Mouse (Mus musculus): ENCODE measurements around the gene Etfb.

The Etfb gene

DNA sequence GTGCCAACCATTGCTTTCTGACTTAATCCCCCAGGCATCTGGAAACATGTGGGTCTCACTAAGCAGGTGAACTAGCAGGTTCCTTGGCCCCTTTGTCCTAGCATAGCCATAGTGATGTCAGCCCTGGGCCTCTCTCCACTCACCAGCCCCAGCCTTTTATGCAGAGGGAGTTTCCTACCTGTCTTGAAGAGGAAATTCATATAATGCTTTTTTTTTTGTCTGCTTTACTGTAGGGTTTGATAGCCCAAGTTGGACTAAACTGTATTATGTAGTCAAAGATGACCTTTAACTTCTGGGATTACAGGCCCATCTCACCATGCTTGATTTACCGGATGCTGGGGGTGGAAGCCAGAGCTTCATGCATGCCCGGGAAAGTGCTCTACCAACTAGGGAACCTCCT lies 5.9 kb downstream of the Etfb start:
- no peak for DNase-seq (ENCODE audit: low spot score in 2 of 2)

DNA sequence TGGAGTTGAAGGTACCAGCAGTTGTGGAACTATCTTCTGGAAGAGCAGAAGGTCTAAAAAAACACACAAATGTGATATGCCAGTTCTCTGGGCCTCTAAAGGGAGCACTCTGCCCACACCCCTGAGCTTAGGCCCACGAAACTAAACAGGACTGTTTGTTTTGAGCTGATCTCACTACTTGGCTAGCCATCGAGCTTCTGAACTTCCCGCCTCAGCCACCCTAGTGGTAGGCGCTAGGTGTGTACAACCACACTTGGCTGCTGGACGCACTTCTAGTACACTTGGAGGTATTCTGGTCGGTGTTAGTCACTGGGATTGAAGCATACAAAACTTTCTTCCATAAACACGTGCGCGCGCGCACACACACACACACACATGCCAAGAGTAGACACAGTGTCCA lies 7.8 kb downstream of the Etfb start:
- no peak for DNase-seq (ENCODE audit: low spot score in 2 of 2)

DNA sequence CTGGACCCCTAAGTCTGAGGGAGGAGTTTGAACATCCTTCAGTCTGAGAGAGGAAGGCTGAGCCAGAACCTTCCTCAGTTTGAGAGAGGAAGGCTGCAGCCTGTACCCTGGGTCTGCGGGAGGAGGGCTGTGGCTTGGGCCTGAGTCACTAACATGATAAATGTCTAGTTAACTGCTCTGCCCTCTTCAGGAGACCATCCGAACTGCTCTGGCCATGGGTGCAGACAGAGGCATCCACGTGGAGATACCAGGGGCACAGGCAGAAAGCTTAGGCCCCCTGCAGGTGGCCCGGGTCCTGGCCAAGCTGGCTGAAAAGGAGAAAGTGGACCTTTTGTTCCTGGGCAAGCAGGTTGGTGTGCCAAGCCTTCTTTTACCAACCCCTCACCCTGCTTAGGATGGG lies 8.7 kb downstream of the Etfb start:
- no peak for DNase-seq (ENCODE audit: low spot score in 2 of 2)

DNA sequence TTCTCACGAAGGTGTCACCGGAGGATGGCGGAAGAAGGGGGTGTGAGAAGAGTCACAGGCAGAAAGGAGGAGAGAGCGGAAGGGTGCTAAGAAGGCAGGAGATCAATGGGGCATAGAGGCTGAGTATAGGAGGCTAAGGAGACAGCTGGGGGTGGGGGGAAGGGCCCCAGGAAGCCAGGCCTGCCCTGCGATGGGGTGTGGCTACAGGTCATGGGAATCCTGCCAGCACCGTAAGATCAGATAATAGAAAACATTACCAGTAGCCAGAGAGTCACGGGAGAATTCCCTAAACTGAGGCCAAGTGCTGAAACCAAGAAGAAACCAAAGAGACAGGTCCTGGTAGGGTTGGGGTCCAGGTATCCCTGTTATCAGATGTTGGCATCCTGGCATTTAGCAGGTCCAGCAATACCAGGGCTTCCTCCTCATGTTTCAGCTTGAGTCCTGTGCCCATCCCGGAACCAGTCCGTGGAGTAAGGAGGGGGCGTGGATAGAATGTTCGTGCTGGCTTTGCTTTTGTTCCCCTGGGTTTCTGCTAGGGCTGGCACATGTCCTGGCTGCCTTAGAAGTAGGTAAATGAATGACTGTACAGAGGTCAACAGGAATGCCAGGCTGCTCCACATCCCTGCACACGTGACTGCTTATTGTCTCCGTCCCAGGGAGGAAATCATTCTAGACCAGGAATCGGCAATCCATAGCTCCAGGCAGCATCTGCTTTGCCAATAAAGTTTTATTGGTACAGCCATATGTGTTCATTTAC lies 9.9 kb downstream of the Etfb start:
- DNase-seq (ENCODE audit: low spot score in 2 of 2), result no peak

DNA sequence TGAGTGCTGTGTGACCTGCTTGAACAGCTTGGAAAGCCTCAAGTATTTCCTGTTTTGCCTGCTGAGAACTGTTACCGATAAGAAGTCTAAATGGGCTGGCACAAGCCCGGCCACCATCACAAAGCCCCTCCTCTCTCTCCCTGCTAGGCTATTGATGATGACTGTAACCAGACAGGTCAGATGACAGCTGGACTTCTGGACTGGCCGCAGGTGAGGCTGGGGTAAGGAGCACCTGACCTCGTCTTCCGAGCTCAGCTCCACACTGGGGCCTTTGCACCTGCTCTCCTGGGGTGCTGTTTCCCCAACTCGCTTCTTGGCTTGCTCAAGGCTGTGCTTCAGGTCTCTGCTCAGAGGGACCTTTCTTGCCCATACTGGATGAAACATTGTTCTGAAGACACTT lies 10.5 kb downstream of the Etfb start:
- DNase-seq (ENCODE audit: low spot score in 2 of 2), result no peak

DNA sequence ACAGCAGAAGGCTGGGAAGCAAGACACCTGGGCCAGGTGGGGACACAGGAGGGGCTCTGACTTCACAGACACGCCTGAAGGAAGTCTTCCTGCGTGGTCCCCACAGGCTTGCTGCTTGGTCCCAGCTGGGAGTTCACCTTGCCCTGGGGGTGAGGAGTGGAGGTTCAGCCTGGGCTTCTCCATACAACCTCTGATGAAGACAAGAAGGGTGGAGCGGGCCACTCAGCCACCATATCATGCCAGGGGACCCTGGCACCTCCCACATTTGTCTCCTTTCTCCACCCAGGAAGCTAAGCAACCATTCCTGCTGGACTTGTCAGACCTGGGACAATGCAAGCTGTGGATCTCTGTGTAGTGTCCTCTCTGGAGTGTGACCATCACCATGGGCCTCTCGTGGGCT lies 19.0 kb downstream of the Etfb start, which contains the start of gene Vsig10l:
Gene Vsig10l, plus strand, starts transcription at position 301 of the 400 bp plus-strand sequence.
- no peak for DNase-seq (ENCODE audit: low spot score in 2 of 2)

DNA sequence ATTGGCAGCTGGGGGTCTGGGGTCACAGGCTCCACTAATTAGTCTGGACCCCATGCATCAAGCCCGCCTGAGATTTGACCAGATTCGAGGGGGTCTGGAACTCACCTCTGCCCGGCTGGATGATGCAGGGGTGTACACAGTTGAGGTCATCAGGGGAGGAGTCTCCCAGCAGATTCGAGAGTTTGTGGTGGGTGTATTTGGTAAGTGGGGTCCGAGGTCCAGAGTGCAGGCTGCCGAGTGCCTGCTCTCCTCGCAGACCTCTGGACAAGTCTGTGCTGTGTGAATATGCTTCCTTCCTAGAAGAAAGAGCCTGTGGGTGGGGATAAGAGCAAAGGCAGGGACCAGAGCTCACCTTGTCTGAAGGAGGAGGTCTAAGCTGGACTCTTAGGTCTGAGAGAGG lies 20.1 kb downstream of the Etfb start:
- no peak for DNase-seq (ENCODE audit: low spot score in 2 of 2)

DNA sequence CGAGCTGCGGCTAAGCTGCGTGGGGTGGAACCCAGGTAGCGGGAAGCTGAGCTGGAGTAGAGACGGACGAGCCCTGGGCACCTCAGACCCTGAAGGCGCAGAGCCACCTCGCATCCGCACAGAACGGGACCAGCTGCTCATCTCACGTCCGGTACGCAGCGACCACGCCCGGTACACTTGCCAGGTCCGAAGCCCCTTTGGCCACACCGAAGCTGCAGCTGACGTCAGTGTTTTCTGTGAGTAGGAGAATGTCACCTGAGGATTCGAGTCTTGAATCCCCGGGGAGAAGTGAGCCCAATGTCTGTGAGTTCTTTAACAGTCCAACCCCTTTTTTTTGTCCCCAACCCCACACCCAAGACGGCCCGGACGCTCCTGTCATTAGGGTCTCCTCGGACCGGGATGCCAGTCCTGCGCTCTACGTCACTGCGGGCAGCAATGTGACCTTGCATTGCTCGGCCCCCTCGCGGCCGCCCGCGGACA lies 21.0 kb downstream of the Etfb start:
- peak in 1 of 2 experiments; percentile 50 for DNase-seq (ENCODE audit: low spot score in 2 of 2)

DNA sequence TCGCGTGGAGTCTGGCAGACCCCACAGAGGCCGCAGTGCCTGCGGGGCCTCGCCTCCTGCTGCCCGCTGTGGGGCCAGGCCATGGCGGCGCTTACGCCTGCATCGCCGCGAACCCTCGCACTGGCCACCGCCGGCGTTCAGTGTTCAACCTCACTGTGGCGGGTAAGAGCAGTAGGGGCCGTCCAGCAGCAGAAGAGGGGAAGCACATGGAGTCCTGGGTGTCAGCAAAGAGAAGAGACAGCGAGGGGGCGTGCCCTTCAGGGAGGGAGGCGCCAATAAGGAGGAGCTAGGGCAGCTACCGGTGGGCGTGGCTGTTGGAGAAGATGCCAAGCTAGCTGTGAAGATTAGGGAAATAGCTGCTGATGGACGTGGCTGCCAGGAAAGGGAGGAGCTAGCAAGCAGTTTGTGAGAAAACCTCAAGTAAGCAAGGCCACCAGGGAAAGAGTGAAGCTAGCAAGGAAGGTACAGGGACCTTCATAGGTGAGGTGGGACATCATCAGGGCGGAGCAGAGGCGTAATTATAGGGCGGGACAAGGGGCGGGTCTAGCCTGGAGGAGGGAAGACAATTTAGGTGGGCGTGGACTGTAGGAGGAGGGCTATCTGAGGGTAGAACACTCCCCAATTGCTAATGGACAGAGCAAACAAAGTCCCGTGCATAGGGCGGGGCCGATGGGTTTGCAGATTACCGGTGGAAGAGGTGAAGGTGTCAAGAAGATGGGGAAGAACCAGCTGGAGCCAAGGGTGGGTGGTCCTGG lies 21.6 kb downstream of the Etfb start:
- peak; percentile 52 to 74 for DNase-seq (ENCODE audit: low spot score in 2 of 2)

DNA sequence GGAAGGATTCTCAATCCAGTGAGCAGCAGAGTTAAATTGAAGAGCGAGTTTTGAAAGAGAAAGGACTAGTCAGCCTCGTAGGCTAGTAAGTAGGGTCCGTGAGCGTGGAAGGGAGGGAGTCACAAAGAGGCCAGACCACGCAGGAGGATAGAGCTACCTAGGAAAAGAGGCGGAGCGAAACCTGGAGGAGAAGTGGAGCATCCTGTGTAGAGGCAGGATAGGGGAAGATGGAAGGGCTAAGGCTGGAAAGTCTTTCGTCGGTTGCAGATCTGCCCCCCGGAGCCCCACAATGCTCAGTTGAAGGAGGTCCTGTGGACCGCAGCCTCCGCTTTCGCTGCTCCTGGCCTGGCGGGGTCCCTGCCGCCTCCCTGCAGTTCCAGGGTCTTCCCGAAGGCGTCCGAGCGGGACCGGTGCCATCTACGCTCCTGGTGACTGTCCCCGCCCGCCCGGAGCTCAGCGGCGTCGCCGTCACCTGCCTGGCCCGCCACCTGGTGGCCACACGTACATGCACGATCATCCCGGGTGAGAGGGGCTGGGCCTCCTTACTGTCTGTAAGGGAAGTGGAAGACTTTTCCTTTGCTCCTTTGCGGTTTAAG lies 22.3 kb downstream of the Etfb start:
- peak; percentile 69 to 84 for DNase-seq (ENCODE audit: low spot score in 2 of 2)

DNA sequence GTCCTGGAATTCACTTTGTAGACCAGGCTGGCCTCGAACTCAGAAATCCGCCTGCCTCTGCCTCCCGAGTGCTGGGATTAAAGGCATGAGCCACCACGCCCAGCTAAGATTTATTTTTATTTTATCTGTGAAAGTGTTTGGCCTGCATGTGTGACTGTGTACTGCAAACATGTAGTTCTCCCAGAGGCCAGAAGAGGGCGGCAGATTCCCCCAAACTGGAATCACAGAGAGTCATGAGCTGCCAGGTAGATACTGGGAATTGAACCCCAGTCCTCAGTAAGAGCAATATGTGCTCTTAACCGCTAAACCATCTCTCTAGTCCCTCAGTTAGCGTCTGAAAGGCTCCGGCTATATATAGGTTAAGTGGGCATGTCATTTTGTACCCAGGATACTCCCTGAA lies 26.5 kb downstream of the Etfb start:
- DNase-seq (ENCODE audit: low spot score in 2 of 2), result peak in 1 of 2 experiments; percentile 38

DNA sequence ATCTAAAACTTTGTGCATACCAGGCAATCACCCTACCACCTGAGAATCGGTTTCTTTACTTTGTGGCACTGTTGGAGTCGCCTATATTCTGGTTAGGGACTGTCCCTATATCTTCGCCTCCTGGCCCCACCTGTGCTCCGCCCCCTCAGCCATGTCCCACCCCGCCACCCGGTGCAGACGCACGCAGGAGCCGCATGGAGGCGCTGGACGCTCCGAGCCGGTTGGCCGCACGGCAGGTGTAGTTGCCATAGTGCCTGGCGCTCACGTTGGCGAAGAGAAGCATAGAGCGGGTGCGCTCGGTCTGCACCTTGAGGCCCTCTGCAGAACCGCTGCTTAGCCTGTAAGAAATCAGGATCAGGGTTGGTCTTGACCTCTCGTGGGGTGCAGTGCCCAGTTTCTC lies 31.8 kb downstream of the Etfb start:
- DNase-seq (ENCODE audit: low spot score in 2 of 2), result peak in 1 of 2 experiments; percentile 32

DNA sequence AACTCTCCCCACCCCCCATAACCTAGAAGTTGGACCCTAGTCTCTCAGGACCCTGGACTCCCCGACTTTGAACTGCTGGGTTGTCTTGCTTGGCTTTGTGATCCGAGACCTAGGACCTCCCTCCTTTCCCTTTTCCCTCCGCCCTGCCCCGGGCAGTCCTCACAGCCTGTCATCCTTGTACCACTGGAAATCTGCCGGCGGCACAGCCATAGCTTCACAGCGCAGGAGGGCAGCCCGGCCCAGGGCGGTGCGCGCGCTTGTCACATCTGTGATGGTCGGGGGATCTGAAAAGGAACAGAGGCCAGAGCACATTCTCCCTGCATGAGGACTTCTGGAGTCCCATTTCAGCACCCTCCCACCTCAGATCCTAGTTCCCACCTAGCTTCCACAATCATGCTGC lies 32.5 kb downstream of the Etfb start:
- DNase-seq (ENCODE audit: low spot score in 2 of 2), result no peak

DNA sequence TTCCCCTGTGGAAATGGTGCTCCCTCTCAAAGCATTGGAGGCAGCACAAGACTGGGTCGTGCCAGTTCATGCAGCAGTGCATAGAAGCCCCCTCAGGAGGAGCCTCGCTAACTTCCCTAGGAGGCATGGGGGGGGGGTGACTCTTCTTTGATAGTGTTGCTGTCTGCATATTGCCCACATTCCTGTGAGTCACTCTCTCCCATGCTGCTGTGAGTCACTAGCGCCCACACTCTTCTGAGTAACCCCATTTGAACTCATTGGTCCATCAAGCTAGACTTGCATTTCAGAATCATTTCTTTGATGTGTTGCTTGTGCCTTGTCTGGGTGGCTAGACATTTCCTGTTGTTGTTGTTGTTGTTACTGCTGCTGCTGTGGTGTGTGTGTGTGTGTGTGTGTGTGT lies 37.3 kb downstream of the Etfb start:
- no peak for DNase-seq (ENCODE audit: low spot score in 2 of 2)

DNA sequence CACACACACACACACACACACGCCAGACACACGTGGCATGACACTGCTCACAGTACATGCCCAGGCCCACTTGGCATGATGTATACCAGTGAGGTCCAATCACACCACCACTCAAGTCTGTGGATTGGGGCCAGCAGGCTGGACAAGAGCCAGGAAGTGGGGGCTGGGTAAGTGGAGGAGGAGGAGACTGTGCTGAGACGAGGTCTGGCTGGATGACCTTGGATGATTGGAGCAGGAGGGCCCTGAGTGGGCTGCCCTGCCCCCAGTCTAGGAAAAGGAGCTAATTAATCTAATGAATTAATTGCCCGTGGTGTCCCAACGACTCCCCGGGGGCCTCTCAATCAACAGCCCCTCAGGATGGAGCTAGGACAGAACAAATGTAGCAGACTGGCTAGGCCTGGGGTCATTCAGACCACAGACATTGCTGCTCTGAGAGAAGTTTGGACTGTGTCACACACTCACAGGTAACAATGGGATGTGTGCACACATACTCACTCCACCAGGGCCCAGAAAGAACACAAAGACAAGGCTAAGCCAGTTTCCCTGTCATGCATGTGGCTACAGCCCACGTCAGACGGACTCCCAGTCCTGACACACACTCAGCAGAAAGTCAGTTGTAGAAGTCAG lies 38.3 kb downstream of the Etfb start:
- peak in 1 of 2 experiments; percentile 78 for DNase-seq (ENCODE audit: low spot score in 2 of 2)

DNA sequence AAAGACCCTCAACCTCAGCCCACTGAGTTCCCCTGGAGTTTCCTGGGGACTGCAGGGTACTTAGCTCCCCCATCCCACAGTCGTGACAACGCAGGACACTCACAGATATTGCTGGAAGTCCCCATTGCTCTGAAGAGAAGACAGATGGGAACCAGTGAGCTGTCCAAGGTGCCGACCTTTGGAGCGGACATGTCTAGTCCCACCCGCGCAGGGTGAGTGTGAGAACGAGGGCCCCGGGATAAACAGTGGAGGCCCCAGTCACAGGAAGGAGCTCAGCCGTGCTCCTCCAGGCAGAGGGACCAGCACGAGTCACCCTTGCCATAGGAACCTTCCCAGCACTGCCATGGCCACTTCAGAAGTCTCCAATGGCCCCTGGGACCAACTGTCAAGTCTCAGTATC lies 39.4 kb downstream of the Etfb start:
- DNase-seq (ENCODE audit: low spot score in 2 of 2), result no peak

DNA sequence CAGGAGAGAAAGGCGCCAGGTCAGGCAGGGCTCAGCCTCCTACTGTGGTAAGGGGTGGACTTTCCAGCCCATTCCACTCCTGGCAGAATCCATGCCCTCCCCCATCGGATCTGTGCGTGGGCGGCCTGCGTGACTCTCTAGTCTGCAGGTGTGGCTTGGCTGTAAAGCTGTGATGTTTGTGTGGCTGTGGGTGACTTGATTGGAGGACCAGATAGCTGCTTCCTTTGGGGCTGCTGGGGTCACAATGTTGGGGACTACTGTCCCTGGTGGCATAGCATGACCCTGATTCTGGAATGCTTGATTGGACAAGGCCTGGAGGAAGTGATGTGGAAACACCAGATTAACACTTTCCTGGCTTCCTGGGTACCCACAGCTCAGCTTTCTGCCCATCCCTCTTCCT lies 44.8 kb downstream of the Etfb start:
- no peak for DNase-seq (ENCODE audit: low spot score in 2 of 2)

DNA sequence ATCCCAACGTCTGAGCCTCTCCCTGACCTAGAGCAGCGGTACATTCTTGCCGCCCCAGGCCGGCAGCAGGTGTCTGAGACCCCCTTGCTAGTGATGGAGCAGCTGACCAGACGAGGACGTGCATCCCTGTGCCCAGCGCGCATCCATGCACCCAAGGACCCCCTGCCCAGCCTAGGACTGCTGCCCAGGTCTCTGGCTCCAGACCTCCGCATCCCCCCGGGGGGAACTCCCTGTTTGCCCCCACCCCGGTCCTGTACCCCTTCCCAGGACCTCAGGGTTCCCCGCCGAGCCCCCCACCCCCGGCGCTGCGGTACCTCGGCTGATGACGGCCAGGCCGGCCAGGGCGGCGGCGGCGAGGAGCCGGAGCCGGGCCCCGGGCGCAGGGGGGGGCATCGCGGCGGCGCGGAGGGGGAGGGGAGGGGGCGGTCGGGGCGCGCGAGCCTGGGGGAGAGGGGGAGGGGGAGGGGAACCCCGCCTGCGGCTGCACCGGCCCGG lies 45.8 kb downstream of the Etfb start, which contains the start of gene Iglon5:
Gene Iglon5, minus strand, starts transcription at position 445 of the 495 bp plus-strand sequence.
- no peak for DNase-seq (ENCODE audit: low spot score in 2 of 2)

DNA sequence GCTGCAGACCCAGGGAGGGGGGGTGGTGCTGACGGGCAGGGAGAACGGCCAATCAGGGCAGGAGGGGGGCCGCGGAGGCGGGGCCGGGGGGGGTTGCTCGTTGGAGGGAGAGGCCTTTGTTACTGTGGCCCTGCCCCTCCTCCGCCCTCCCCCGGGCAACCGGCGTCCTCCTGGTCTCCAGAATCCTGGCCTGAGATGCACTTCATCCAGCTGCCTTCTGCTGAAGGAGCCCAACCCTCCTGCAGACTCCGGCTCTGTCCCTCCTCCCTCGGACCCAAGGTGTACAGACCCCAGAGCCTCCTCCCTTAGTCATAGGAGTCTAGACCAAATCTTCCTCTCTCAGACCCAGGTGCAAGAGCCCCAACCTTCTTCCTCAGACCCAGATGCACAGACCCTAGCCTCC lies 46.3 kb downstream of the Etfb start:
- DNase-seq (ENCODE audit: low spot score in 2 of 2), result peak; percentile 65 to 85

DNA sequence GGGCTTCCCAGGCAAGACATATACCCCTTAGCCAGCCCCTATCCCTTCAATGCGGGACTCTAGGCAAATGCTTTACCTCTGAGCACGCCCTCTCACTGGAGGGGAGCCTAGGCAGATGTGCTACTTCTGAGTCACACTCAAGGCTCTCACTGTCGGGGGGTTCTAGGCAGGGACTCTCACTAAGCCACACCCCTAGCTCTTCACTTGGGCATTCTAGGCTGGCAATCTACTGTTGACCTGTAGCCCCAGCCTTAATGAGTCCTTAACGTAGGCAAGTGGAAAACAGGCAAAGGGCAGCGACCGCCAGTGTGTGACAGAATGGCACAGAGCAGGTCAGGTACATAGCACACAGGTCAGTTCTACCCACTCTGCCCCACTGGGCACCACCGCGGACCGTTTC lies 47.0 kb downstream of the Etfb start:
- DNase-seq (ENCODE audit: low spot score in 2 of 2), result no peak

DNA sequence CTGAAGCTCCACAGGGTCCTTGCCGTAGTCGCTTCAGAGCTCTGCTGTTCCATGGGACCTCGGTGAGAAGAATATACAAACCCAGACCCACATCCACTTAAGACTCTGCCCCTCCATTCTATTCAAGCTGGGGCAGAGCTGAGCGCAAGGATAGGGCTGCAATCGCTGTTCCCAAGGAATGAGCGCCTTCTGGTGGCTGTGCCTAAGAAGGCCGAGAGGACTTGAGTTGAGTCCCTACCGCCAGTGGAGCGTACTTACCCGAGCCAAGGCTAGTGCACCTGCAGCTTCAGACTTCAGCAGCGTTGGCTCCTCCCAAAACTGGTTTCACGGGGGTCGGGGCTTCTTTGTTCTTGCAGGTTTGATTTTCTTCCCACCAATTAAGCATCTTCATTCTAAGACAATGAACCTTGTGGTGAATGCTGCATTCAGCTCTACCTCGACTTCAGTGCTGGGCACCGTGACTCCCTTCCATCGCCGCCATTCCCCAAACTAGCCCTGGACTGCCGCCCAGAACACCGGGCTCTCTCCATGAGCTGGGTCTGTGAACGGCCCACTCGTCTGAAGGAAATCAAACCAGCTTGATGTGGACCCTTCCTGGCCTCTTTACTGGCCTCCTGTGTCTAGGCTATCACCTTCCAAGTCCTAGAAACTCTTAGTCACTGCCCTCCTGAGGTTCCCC lies 51.6 kb downstream of the Etfb start:
- peak in 1 of 2 experiments; percentile 65 for DNase-seq (ENCODE audit: low spot score in 2 of 2)
